Mouse (Mus musculus) erythroblast, embryonic 14.5 days (primary cell): ENCODE data around the gene Inhbb. TPM values are rescaled to one million over a fixed set of nuclear protein-coding genes. Genes with fewer than 3 reads are reported as not detected.

Experiments used
- H3K27me3 ChIP-seq: 2 replicates; pipeline ENCODE4 v1.6.1; 2012; ENCODE audit warnings: inconsistent platforms; ENCODE audit not compliant: control insufficient read depth
- H3K36me3 ChIP-seq: 2 replicates; pipeline ENCODE4 v1.6.1; 2012; ENCODE audit warnings: mild to moderate bottlenecking, inconsistent platforms; ENCODE audit not compliant: control insufficient read depth
- H3K4me1 ChIP-seq: 2 replicates; pipeline ENCODE4 v1.6.1; 2012; ENCODE audit warnings: inconsistent platforms; ENCODE audit not compliant: control insufficient read depth
- H3K4me3 ChIP-seq: replicated peaks from 2 replicates; pipeline ENCODE3; 2012; ENCODE audit warnings: moderate library complexity, mild to moderate bottlenecking, inconsistent platforms
- H3K9me3 ChIP-seq: 2 replicates; pipeline ENCODE4 v1.6.1; 2012; ENCODE audit warnings: low read length, inconsistent platforms, mixed read lengths; ENCODE audit not compliant: control insufficient read depth
- GATA1 ChIP-seq: IDR thresholded peaks from 2 replicates; pipeline ENCODE4 v1.6.1; 2012; ENCODE audit warnings: low read length, inconsistent platforms, mixed read lengths
- TAL1 ChIP-seq: IDR thresholded peaks from 3 replicates; pipeline ENCODE4 v1.6.1; 2012; ENCODE audit warnings: low read length, inconsistent platforms, mixed read lengths
- polyA plus RNA-seq: library from polyadenylated mRNA; stranded (reverse); fragments of >175 nt; gene quantifications from 2 replicates; pipeline ENCODE4 v1.2.3, GENCODE M21; 2012

The Inhbb gene
- polyA plus RNA-seq, 1 experiment, result 0.01 TPM

- no peaks in the 10 kb centered on the region for H3K27me3 ChIP-seq
- no peak overlapping the region for H3K4me3 ChIP-seq
- no peaks in the 10 kb centered on the region for H3K9me3 ChIP-seq
- no peaks in the 10 kb centered on the region for H3K36me3 ChIP-seq
- TF ChIP-seq GATA1 (no peak), TAL1 (no peak)
- no peaks in the 10 kb centered on the region for H3K4me1 ChIP-seq
Observed at GRCm38 (mm10) chr1:119446753-119447283, 24.8 kb upstream of the Inhbb start.

GRCm38 (mm10) chr1:119443591-119444350 is 21.7 kb upstream of the Inhbb start:
- TF ChIP-seq TAL1, result no peak
- no peak for TF ChIP-seq GATA1
- no peaks in the 10 kb centered on the region for H3K4me1 ChIP-seq
- H3K9me3 ChIP-seq, result no peaks in the 10 kb centered on the region
- no peak overlapping the region for H3K4me3 ChIP-seq
- no peaks in the 10 kb centered on the region for H3K27me3 ChIP-seq
- no peaks in the 10 kb centered on the region for H3K36me3 ChIP-seq

GRCm38 (mm10) chr1:119442901-119443300 is 20.9 kb upstream of the Inhbb start:
- H3K4me3 ChIP-seq, result no peak overlapping the region
- no peaks in the 10 kb centered on the region for H3K4me1 ChIP-seq
- TF ChIP-seq GATA1, result no peak
- H3K9me3 ChIP-seq, result no peaks in the 10 kb centered on the region
- no peaks in the 10 kb centered on the region for H3K36me3 ChIP-seq
- no peaks in the 10 kb centered on the region for H3K27me3 ChIP-seq

- no peaks in the 10 kb centered on the region for H3K27me3 ChIP-seq
- no peak overlapping the region for H3K4me3 ChIP-seq
- H3K9me3 ChIP-seq, result no peaks in the 10 kb centered on the region
- H3K36me3 ChIP-seq, result no peaks in the 10 kb centered on the region
- H3K4me1 ChIP-seq, result no peaks in the 10 kb centered on the region
- no peak for TF ChIP-seq GATA1
Observed at GRCm38 (mm10) chr1:119438105-119438637, 16.1 kb upstream of the Inhbb start.

GRCm38 (mm10) chr1:119437401-119437800 is 15.4 kb upstream of the Inhbb start:
- H3K4me3 ChIP-seq, result no peak overlapping the region
- no peaks in the 10 kb centered on the region for H3K4me1 ChIP-seq
- no peaks in the 10 kb centered on the region for H3K27me3 ChIP-seq
- no peak for TF ChIP-seq TAL1
- TF ChIP-seq GATA1, result no peak
- no peaks in the 10 kb centered on the region for H3K36me3 ChIP-seq
- H3K9me3 ChIP-seq, result no peaks in the 10 kb centered on the region

GRCm38 (mm10) chr1:119424141-119424860 is 2.3 kb upstream of the Inhbb start:
- no peaks in the 10 kb centered on the region; the same call in 1 of the 2 replicates for H3K4me1 ChIP-seq
- no peak overlapping the region for H3K4me3 ChIP-seq
- H3K36me3 ChIP-seq, result no peaks in the 10 kb centered on the region
- H3K27me3 ChIP-seq, result peaks cover 60% of the 10 kb centered on the region
- TF ChIP-seq TAL1 (no peak), GATA1 (no peak)
- H3K9me3 ChIP-seq, result no peaks in the 10 kb centered on the region

- no peaks in the 10 kb centered on the region for H3K9me3 ChIP-seq
- no peaks in the 10 kb centered on the region for H3K36me3 ChIP-seq
- no peak overlapping the region for H3K4me3 ChIP-seq
- TF ChIP-seq TAL1 (no peak), GATA1 (no peak)
- H3K4me1 ChIP-seq, result no peaks in the 10 kb centered on the region; the same call in 1 of the 2 replicates
- peaks cover 66% of the 10 kb centered on the region for H3K27me3 ChIP-seq
Observed at GRCm38 (mm10) chr1:119423510-119423909, 1.5 kb upstream of the Inhbb start.

GRCm38 (mm10) chr1:119422460-119423015 is 490 bp upstream of the Inhbb start:
- H3K9me3 ChIP-seq, result no peaks in the 10 kb centered on the region
- H3K4me3 ChIP-seq, result no peak overlapping the region
- no peak for TF ChIP-seq GATA1
- TF ChIP-seq TAL1, result no peak
- no peaks in the 10 kb centered on the region for H3K36me3 ChIP-seq
- H3K4me1 ChIP-seq, result no peaks in the 10 kb centered on the region; the same call in 1 of the 2 replicates
- H3K27me3 ChIP-seq, result peaks cover 75% of the 10 kb centered on the region
